Mouse (Mus musculus): ENCODE results near the gene Dock9.

DNA sequence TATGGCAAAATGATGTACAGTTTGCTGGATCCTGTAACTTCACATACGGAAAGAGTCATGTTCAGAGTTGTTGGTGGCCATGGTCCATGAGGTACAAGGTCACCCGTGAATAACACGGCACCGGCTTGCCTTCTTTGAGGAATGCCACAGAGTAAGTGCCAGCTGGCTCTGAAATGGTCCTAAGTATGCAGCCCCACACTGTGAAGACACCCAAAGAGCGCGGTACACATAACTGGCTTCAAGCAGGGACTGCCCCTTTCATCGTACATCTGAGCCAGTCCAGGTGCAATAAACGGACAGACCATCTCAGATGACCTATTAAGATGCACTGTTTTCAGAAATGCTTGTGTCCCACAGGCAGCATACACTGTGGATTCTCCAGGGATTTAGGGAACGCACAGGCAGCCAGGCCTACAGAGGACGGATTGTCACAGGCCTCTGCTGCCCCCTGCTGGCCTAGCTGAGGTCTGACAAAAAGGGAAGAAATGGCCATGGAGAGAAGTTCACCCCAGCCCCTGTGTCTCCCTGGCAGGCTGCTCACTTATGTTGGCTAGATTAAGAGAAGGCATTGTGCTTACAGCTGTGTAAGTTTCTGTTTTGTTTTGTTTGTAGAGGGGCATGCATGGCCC is 208.4 kb downstream of the Dock9 start:
- TF ChIP-seq TAL1 (IDR thresholded peaks at IDR 0.05; ENCODE audit: low read length) = no peak
- TF ChIP-seq GATA1 (IDR thresholded peaks at IDR 0.05; ENCODE audit: low read length) = no peak

Data from erythroblast, embryonic 14.5 days (primary cell).